Mouse (Mus musculus) E14TG2a.4 (cell line): ENCODE measurements around the gene Fxyd6.
A peak's percentile ranks its signal among the peaks of the same experiment; 100 is the strongest.

Experiments used
- H3K27me3 ChIP-seq: 2 replicates; pipeline ENCODE4 v1.6.1; 2014; ENCODE audit warnings: low read length, control low read depth; ENCODE audit not compliant: insufficient read depth
- H3K36me3 ChIP-seq: 2 replicates; pipeline ENCODE4 v1.6.1; 2014; ENCODE audit warnings: low read length, control low read depth; ENCODE audit not compliant: insufficient read depth
- H3K4me1 ChIP-seq: replicated peaks from 2 replicates; pipeline ENCODE4 v1.6.1; 2014; ENCODE audit warnings: low read depth, low read length, control low read depth
- H3K4me3 ChIP-seq: replicated peaks from 2 replicates; pipeline ENCODE4 v1.5.1; 2014; ENCODE audit warnings: mild to moderate bottlenecking, low read length
- H3K9me3 ChIP-seq: 2 replicates; pipeline ENCODE4 v1.6.1; 2014; ENCODE audit warnings: low read length, control low read depth
- CTCF ChIP-seq: conservative IDR thresholded peaks from 2 replicates; pipeline ENCODE4 v1.5.1; 2014; ENCODE audit warnings: low read length
- NANOG ChIP-seq: IDR thresholded peaks from 2 replicates; pipeline ENCODE4 v1.6.1; 2014; ENCODE audit warnings: borderline replicate concordance, low read length, mixed read lengths
- POU5F1 ChIP-seq: IDR thresholded peaks from 2 replicates; pipeline ENCODE4 v1.6.1; 2014; ENCODE audit warnings: low read length, borderline replicate concordance

Fxyd6 gene

DNA sequence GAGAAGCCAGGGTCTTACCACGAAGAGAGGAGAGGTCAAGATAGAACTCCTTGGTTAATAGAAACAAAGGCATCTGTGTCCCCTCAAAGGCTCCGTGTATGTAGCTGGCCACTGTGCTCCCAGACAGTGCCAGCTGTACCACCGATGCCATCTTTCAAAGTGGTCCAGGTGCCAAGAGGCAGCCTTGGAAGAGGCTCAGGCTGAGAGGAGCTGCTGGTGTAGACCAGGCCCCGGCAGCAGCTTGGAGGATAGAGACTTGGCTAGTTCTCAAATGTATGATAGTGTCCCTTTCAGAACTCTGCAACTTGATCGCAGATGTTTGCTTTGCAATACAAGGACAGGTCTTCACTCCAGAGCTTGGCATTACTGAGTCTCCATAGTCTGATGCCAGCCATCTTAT lies 12.4 kb downstream of the Fxyd6 start:
- no peak for TF ChIP-seq CTCF
- no peak for TF ChIP-seq POU5F1
- no peak for TF ChIP-seq NANOG
- H3K9me3 ChIP-seq = no peaks in the 10 kb centered on the region
- H3K27me3 ChIP-seq = no peaks in the 10 kb centered on the region
- peaks cover 79% of the 10 kb centered on the region for H3K36me3 ChIP-seq
- H3K4me3 ChIP-seq = no peak overlapping the region
- peaks cover 87% of the 10 kb centered on the region for H3K4me1 ChIP-seq

DNA sequence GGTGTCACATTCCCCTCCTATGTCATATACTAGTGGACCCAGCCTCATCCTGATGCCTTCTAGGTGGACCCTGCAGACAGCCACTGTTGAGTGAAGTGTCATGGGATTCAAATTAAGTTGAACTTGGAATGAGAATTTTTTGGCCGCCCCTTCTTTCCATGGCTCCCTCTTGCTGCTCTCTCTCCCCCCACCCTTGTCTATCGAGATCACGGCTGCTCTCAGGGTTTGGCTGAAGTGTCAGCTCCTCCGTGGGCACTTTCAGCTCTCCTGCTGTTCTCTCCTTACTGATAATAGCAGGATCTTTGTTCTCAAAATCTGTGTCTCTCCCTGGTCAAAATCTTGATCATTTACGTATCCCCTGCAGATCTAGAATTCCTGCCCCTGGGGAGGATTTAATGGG lies 12.8 kb downstream of the Fxyd6 start:
- H3K9me3 ChIP-seq = no peaks in the 10 kb centered on the region
- H3K4me3 ChIP-seq = no peak overlapping the region
- H3K27me3 ChIP-seq = no peaks in the 10 kb centered on the region
- peaks cover 87% of the 10 kb centered on the region for H3K4me1 ChIP-seq
- TF ChIP-seq NANOG (no peak), POU5F1 (no peak)
- H3K36me3 ChIP-seq = peaks cover 74% of the 10 kb centered on the region

DNA sequence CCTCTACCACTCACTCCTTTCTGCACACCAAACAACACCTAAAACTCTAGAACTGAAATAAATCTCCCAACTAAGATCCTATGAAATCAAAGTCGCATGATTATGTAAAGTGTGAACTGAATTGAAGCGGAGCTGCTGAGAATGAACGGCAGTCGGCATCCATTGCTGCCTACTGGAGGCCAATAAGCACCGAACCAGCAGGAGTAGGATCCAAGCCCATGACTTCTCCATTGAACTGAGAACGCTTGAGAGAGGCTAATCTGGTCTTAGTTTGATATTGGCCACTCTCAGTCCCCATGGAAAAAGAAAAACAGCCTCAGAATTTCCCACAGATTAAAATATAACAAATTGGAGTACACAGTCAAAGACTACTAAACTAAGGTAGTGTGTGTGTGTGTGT lies 13.9 kb downstream of the Fxyd6 start:
- Histone ChIP-seq H3K36me3 (peaks cover 66% of the 10 kb centered on the region), H3K4me3 (no peak overlapping the region), H3K27me3 (no peaks in the 10 kb centered on the region), H3K4me1 (peaks cover 87% of the 10 kb centered on the region), H3K9me3 (no peaks in the 10 kb centered on the region)
- TF ChIP-seq NANOG (no peak), CTCF (no peak), POU5F1 (no peak)

DNA sequence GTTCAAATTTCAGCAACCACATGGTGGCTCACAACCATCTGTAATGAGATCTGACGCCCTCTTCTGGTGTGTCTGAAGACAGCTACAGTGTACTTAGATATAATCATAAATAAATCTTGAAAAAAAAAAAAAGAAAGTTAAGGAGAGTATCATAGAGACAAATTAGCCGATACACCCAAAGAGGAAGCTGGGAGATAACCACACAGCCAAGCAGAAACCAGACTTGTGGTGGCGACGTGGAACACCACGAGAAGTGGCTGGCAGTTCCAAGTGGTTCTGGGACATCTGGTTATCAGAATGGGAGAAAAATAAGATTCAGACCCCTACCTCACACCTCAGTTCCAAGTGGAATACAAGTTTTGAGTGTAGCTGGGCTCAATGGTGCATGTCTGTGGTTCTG lies 16.7 kb downstream of the Fxyd6 start:
- no peaks in the 10 kb centered on the region for H3K9me3 ChIP-seq
- TF ChIP-seq CTCF = no peak
- TF ChIP-seq NANOG = no peak
- TF ChIP-seq POU5F1 = no peak
- H3K27me3 ChIP-seq = no peaks in the 10 kb centered on the region
- H3K4me1 ChIP-seq = peaks cover 85% of the 10 kb centered on the region
- H3K4me3 ChIP-seq = no peak overlapping the region
- H3K36me3 ChIP-seq = peaks cover 55% of the 10 kb centered on the region

DNA sequence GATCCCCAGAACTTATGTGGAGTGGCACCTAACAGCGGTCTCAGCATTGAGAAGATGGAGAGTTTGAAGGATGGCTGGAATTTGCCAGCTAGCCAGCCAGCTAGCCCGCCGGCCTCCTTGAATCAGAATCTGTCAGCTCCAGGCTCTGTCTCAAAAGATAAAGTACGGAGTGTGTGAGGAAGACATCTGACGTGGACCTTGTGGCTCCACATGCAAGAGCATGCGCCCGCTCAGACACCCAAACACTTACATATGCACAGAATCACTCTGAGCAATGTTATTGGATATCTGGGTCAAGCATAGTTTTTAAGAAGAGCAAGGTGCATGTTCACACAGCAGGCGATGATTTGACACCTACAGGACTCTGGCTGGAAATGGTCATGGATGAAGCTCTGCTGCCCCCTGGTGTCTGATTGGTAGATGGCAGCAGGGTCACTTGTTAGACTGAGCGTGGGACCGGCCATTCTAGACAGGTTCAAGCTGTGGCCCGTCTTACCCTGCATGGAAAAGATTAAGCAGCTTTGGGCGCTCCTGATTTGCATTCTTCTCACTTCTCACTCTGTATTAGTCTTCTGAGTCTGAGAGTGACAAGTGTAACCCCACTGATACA lies 18.5 kb downstream of the Fxyd6 start:
- Histone ChIP-seq H3K4me3 (no peak overlapping the region), H3K27me3 (no peaks in the 10 kb centered on the region), H3K36me3 (peaks cover 51% of the 10 kb centered on the region), H3K9me3 (no peaks in the 10 kb centered on the region), H3K4me1 (peaks cover 76% of the 10 kb centered on the region)
- TF ChIP-seq CTCF (peak; percentile 94), POU5F1 (no peak)

DNA sequence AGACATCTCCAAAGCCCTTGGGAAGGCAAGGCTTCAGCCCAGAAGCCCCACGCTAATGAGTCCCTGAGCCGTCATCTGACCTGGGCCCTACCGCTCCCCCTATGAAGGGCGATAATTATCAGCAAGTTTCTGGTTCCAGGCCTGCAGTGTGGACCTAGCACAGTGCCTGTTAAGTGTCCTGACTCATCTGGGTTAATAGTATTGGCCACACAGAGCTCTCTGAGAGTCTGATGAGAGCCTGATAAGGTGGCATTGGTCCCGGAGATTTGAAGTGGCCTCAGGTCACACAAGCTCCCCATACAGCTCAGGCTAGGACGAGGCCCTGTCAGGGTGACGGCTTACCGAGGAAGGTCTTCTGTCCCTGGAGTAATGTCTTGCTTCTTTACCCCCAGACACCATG lies 19.6 kb downstream of the Fxyd6 start:
- H3K27me3 ChIP-seq = no peaks in the 10 kb centered on the region
- H3K4me1 ChIP-seq = peaks cover 74% of the 10 kb centered on the region
- no peaks in the 10 kb centered on the region for H3K9me3 ChIP-seq
- H3K4me3 ChIP-seq = 0 out of 2 replicates have a peak overlapping the region, but pooled peaks have one; percentile 35
- peaks cover 57% of the 10 kb centered on the region for H3K36me3 ChIP-seq
- no peak for TF ChIP-seq NANOG
- TF ChIP-seq CTCF = no peak
- TF ChIP-seq POU5F1 = no peak

DNA sequence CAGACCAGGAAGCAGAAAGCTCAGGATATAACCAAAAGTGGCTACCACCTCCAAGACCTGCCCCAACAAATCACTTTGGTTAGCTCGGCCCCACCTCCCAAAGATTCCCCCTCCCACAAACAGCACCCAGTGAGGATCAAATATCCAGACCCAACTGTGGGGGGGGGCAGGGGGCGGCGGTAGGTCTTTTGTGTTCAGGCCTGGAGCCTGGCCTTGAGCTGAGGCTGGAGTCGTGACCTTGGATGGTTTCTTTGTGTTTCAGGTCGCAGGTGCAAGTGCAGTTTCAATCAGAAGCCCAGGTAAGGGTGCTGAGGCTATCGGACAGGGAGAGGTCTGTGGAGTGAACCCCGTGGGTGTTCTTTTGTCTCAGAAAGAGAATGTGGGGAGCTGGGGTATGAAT lies 21.3 kb downstream of the Fxyd6 start:
- H3K36me3 ChIP-seq = peaks cover 66% of the 10 kb centered on the region
- peaks cover 83% of the 10 kb centered on the region for H3K4me1 ChIP-seq
- H3K9me3 ChIP-seq = no peaks in the 10 kb centered on the region
- H3K4me3 ChIP-seq = peak overlapping the region; percentile 23; the same call in 1 of the 2 replicates
- H3K27me3 ChIP-seq = no peaks in the 10 kb centered on the region
- TF ChIP-seq POU5F1 (no peak), NANOG (peak; percentile 14; the same call in 1 of the 2 replicates)

DNA sequence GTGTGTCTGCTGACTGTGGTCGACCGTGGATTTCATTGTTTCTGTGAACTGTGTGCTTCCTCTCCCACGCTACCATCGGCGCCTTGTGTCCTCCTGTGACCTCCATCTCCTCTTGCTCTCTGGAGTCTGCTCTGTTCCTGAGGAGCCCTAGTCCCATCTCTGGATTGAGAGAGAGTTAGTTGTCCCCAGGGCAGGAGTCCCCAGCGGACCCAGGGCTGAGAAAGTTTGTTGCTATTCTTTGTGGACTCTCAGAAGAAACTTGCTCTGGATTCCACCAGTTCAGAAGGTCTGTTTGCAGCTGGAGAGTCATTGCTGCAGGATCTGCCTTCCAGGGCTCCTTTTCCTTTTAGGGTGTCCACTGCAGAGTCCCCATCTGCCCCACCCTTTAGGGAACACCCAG lies 25.2 kb downstream of the Fxyd6 start:
- peaks cover 83% of the 10 kb centered on the region for H3K4me1 ChIP-seq
- H3K36me3 ChIP-seq = peaks cover 61% of the 10 kb centered on the region
- H3K9me3 ChIP-seq = no peaks in the 10 kb centered on the region
- no peak for TF ChIP-seq POU5F1
- TF ChIP-seq CTCF = no peak
- TF ChIP-seq NANOG = no peak
- no peak overlapping the region for H3K4me3 ChIP-seq
- H3K27me3 ChIP-seq = no peaks in the 10 kb centered on the region

DNA sequence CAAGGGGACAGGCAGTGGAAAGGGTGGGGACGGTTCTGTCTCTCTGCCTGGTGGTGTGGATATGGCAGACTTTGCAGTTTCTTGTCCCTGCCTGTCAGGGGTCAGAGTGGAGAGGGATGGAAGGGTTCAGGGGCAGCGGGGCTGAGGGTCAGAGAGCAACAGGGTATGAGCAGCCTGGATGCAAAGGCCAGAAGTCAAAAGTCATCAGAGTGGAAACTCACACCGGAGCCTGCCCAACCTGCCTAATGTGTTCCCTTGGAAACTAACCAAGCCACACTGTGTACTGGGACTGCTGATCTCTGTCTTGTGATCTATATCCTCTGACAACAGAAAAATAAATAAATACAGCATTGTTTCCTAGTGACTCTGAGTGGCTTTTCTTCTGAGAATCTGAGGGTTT lies 25.8 kb downstream of the Fxyd6 start:
- Histone ChIP-seq H3K4me3 (no peak overlapping the region), H3K9me3 (no peaks in the 10 kb centered on the region), H3K4me1 (peaks cover 77% of the 10 kb centered on the region), H3K27me3 (0 out of 2 replicates have a peak, but pooled peaks cover 3% of the 10 kb centered on the region), H3K36me3 (peaks cover 57% of the 10 kb centered on the region)
- no peak for TF ChIP-seq POU5F1
